Mouse (Mus musculus) forebrain, postnatal 0 days (tissue): ENCODE results near the gene Gm43552. TPM values are rescaled to one million over a fixed set of nuclear protein-coding genes. Genes with fewer than 3 reads are reported as not detected.

Experiments
- ATAC-seq: fragments of 200-750 bp; cut with Nextera tagmentation; 2 replicates; pipeline ENCODE4 v1.8.0; 2017; ENCODE audit warnings: mild to moderate bottlenecking, moderate library complexity
- DNase-seq: peaks from one replicate; pipeline ENCODE4 v3.0.0-alpha.2; 2015
- H3K27ac ChIP-seq: fragments of 300-500 bp; sonication (generic); 2 replicates; pipeline ENCODE4 v1.5.1; 2014; ENCODE audit warnings: low read depth, mild to moderate bottlenecking, antibody characterized with exemption, low read length, moderate library complexity, mixed read lengths
- H3K27me3 ChIP-seq: fragments of 300-500 bp; sonication (generic); 2 replicates; pipeline ENCODE4 v1.6.1; 2014; ENCODE audit warnings: mild to moderate bottlenecking, low read length, mixed read lengths; ENCODE audit not compliant: insufficient read depth
- H3K36me3 ChIP-seq: fragments of 300-500 bp; sonication (generic); 2 replicates; pipeline ENCODE4 v1.6.1; 2014; ENCODE audit warnings: mild to moderate bottlenecking, moderate library complexity; ENCODE audit not compliant: insufficient read depth
- H3K4me1 ChIP-seq: fragments of 300-500 bp; sonication (generic); 2 replicates; pipeline ENCODE4 v1.6.1; 2014; ENCODE audit warnings: antibody characterized with exemption; ENCODE audit not compliant: insufficient read depth
- H3K4me2 ChIP-seq: fragments of 300-500 bp; sonication (generic); 2 replicates; pipeline ENCODE4 v1.6.1; 2014; ENCODE audit warnings: low read depth, mild to moderate bottlenecking, moderate library complexity
- H3K4me3 ChIP-seq: fragments of 300-500 bp; sonication (generic); 2 replicates; pipeline ENCODE4 v1.5.1; 2014; ENCODE audit warnings: low read depth, low read length, mixed read lengths
- H3K9ac ChIP-seq: fragments of 300-500 bp; sonication (generic); 2 replicates; pipeline ENCODE4 v1.6.1; 2014; ENCODE audit warnings: mild to moderate bottlenecking
- H3K9me3 ChIP-seq: fragments of 300-500 bp; sonication (generic); 2 replicates; pipeline ENCODE4 v1.6.1; 2016; ENCODE audit warnings: low read length
- CTCF ChIP-seq: sonication (generic); IDR thresholded peaks from 2 replicates; pipeline ENCODE4 v1.5.1; 2016; ENCODE audit warnings: antibody characterized with exemption, control low read depth, low read depth
- whole genome bisulfite sequencing: fragments of 180-500 bp; shearing (Covaris S2); extraction: QIAGEN DNeasy Blood & Tissue Kit; methylation state at CpG from one replicate; pipeline ENCODE4 v1.1.7; 2014; 5-methylcytosine and 5-hydroxymethylcytosine counted together
- polyA plus RNA-seq: library from polyadenylated mRNA; unstranded; fragments of >200 nt; fragmentation: Nextera tagmentation; extraction: Ambion mirVana; gene quantifications from 2 replicates; pipeline ENCODE4 v1.2.1, GENCODE M21; 2015
- total RNA-seq: library from RNA; depleted of rRNA; stranded (reverse); fragments of >200 nt; gene quantifications from 2 replicates; pipeline ENCODE4 v1.2.3, GENCODE M21; 2014

Gm43552 gene
- total and polyA plus RNA-seq, 2 experiments from 2014 or later, result not detected

GRCm38 (mm10) chr5:65425251-65425650, 67.4 kb downstream of the Gm43552 start:
- Histone ChIP-seq H3K36me3 (peaks cover 65% of the 10 kb centered on the region), H3K27me3 (no peaks in the 10 kb centered on the region), H3K9me3 (no peaks in the 10 kb centered on the region), H3K27ac (no peak overlapping the region), H3K4me1 (no peaks in the 10 kb centered on the region), H3K9ac (no peak overlapping the region), H3K4me3 (no peak overlapping the region), H3K4me2 (no peak overlapping the region)
- no peak for TF ChIP-seq CTCF
- DNase-seq (no peak), ATAC-seq (no peak)
- 93% methylated on average over 5 of the region's 5 CpGs for WGBS

DNA sequence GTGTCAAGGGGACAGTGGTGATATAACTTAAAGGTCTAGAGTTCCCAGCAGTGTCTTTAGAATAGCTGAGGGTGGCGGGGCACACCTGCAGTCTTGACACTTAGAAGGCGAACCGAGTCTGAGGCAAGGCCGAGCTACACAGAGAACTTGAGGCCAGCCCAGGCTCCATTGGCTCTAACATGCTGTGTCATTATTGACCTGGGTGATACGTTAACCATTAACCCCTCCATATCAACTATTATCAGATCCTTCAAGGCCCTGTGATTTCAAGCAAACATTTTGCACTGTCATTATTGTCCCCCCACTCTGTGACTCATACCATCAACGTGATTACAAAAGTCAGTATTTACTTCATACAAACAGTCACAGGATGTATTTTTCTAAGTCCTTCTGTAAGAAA, 68.4 kb downstream of the Gm43552 start:
- 95% methylated on average over 6 of the region's 6 CpGs for WGBS
- no peaks in the 10 kb centered on the region for H3K4me1 ChIP-seq
- H3K36me3 ChIP-seq, result peaks cover 69% of the 10 kb centered on the region
- H3K27ac ChIP-seq, result no peak overlapping the region
- DNase-seq, result no peak
- H3K4me3 ChIP-seq, result no peak overlapping the region
- no peak for TF ChIP-seq CTCF
- no peak for ATAC-seq
- no peak overlapping the region for H3K9ac ChIP-seq
- H3K27me3 ChIP-seq, result no peaks in the 10 kb centered on the region
- no peak overlapping the region for H3K4me2 ChIP-seq
- H3K9me3 ChIP-seq, result no peaks in the 10 kb centered on the region

GRCm38 (mm10) chr5:65422803-65423202, 69.8 kb downstream of the Gm43552 start:
- H3K9me3 ChIP-seq, result no peaks in the 10 kb centered on the region
- no peak overlapping the region for H3K9ac ChIP-seq
- DNase-seq (no peak), ATAC-seq (no peak)
- TF ChIP-seq CTCF, result no peak
- WGBS, result 96% methylated on average over 8 of the region's 8 CpGs
- peaks cover 75% of the 10 kb centered on the region for H3K36me3 ChIP-seq
- H3K4me2 ChIP-seq, result no peak overlapping the region
- no peaks in the 10 kb centered on the region for H3K27me3 ChIP-seq
- no peaks in the 10 kb centered on the region for H3K4me1 ChIP-seq
- H3K27ac ChIP-seq, result no peak overlapping the region
- H3K4me3 ChIP-seq, result no peak overlapping the region

DNA sequence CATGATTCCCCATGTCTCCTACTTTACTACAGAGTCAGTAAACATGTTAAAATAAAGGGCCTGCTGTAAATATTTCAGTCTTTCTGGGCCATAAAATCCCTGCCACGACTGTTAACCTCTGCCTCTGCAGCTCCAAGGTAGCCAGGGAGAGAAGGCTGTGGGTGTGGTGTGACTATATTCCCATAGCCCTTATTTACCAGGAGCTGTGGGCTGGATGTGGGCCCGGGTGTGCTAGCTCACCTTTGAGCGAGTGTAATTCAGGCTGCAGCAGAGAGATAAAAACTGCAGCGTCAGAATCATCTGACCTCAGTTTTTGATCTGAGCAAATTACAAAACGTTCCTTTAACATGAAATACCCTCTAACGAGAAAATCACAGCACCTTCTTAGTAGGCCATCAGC, 71.8 kb downstream of the Gm43552 start:
- H3K4me2 ChIP-seq, result no peak overlapping the region
- WGBS, result 70% methylated on average over 6 of the region's 6 CpGs
- DNase-seq, result no peak
- peaks cover 75% of the 10 kb centered on the region for H3K36me3 ChIP-seq
- H3K4me3 ChIP-seq, result no peak overlapping the region
- H3K27ac ChIP-seq, result no peak overlapping the region
- H3K27me3 ChIP-seq, result no peaks in the 10 kb centered on the region
- no peak overlapping the region for H3K9ac ChIP-seq
- no peaks in the 10 kb centered on the region for H3K9me3 ChIP-seq
- H3K4me1 ChIP-seq, result peaks cover 1% of the 10 kb centered on the region; the same call in 1 of the 2 replicates
- no peak for ATAC-seq
- TF ChIP-seq CTCF, result no peak

- Histone ChIP-seq H3K4me1 (peaks cover 3% of the 10 kb centered on the region; the same call in 1 of the 2 replicates), H3K4me2 (no peak overlapping the region), H3K9me3 (no peaks in the 10 kb centered on the region), H3K4me3 (no peak overlapping the region), H3K36me3 (peaks cover 69% of the 10 kb centered on the region), H3K27me3 (no peaks in the 10 kb centered on the region), H3K9ac (no peak overlapping the region), H3K27ac (no peak overlapping the region; the same call in 1 of the 2 replicates)
- ATAC-seq, result no peak
- TF ChIP-seq CTCF, result no peak
- 63% methylated on average over 10 of the region's 10 CpGs for WGBS
- no peak for DNase-seq
Measured at GRCm38 (mm10) chr5:65419136-65419535, 73.5 kb downstream of the Gm43552 start.

GRCm38 (mm10) chr5:65415653-65416458, 76.8 kb downstream of the Gm43552 start:
- Histone ChIP-seq H3K27ac (peak overlapping the region; percentile 40), H3K27me3 (no peaks in the 10 kb centered on the region), H3K4me2 (no peak overlapping the region), H3K9me3 (no peaks in the 10 kb centered on the region), H3K4me3 (no peak overlapping the region), H3K9ac (0 out of 2 replicates have a peak overlapping the region, but pooled peaks have one; percentile 1), H3K36me3 (peaks cover 59% of the 10 kb centered on the region), H3K4me1 (peaks cover 3% of the 10 kb centered on the region; the same call in 1 of the 2 replicates)
- DNase-seq (peak; percentile 28), ATAC-seq (peak; percentile 65)
- no peak for TF ChIP-seq CTCF
- 23% methylated on average over 26 of the region's 26 CpGs for WGBS

- Histone ChIP-seq H3K27ac (no peak overlapping the region), H3K4me2 (no peak overlapping the region), H3K36me3 (peaks cover 57% of the 10 kb centered on the region), H3K4me3 (no peak overlapping the region), H3K9me3 (no peaks in the 10 kb centered on the region), H3K27me3 (no peaks in the 10 kb centered on the region), H3K4me1 (no peaks in the 10 kb centered on the region), H3K9ac (no peak overlapping the region)
- no peak for DNase-seq
- WGBS, result 19% methylated on average over 12 of the region's 12 CpGs
- no peak for TF ChIP-seq CTCF
- ATAC-seq, result peak; percentile 27
Measured at GRCm38 (mm10) chr5:65407989-65408388, 84.6 kb downstream of the Gm43552 start.
